Mouse (Mus musculus): ENCODE data around the gene Eif3l.

- TF ChIP-seq EP300 (IDR thresholded peaks at IDR 0.05) = no peak
- TF ChIP-seq CTCF (IDR thresholded peaks at IDR 0.05) = no peak
Observed at GRCm38 (mm10) chr15:79038331-79038730, 36.6 kb upstream of the Eif3l start.

Measured in lung, postnatal 0 days (tissue).